Mouse (Mus musculus): ENCODE measurements around the gene Kpna3.
"Not testable (repeated sequence)": the region's sequence is repeated elsewhere in the genome, so short reads cannot be mapped to it uniquely, and the experiment has no call there.

Gene Kpna3

GRCm38 (mm10) chr14:61439661-61440559, at the start of gene Kpna3:
Gene Kpna3, minus strand, starts transcription at chr14:61439874.
- peak; percentile 94 to 96 for DNase-seq (ENCODE audit: low spot score in 2 of 2)

- no peak for DNase-seq (ENCODE audit: low spot score in 2 of 2)
Measured at GRCm38 (mm10) chr14:61460365-61460764, 20.7 kb upstream of the Kpna3 start.

GRCm38 (mm10) chr14:61457468-61457867, 17.8 kb upstream of the Kpna3 start:
- DNase-seq (ENCODE audit: low spot score in 2 of 2), result no peak

- DNase-seq (ENCODE audit: low spot score in 2 of 2), result no peak
Measured at GRCm38 (mm10) chr14:61455571-61455970, 15.9 kb upstream of the Kpna3 start.

GRCm38 (mm10) chr14:61453032-61453431, 13.4 kb upstream of the Kpna3 start:
- no peak for DNase-seq (ENCODE audit: low spot score in 2 of 2)

DNA sequence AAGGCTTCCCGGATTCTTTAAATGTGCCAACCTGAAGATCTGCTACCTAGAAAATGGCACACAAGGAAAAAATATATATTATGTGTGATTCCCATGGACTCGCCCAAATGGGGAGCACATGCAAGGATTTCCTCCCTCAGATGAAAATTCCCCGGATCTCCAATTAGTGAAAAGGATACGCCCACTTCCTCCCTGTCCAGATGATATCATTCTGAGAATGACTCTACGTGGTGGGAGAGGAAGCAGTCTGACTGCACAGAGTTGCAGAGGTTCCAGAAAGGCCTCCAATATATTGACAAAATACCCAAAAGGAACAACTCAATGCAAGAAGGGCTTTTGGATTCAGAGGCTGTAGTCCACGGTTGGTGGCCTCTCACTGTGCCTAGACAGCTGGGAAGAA, 12.8 kb upstream of the Kpna3 start:
- no peak for DNase-seq (ENCODE audit: low spot score in 2 of 2)

- no peak for DNase-seq (ENCODE audit: low spot score in 2 of 2)
Measured at GRCm38 (mm10) chr14:61447775-61448174, 8.1 kb upstream of the Kpna3 start.

DNA sequence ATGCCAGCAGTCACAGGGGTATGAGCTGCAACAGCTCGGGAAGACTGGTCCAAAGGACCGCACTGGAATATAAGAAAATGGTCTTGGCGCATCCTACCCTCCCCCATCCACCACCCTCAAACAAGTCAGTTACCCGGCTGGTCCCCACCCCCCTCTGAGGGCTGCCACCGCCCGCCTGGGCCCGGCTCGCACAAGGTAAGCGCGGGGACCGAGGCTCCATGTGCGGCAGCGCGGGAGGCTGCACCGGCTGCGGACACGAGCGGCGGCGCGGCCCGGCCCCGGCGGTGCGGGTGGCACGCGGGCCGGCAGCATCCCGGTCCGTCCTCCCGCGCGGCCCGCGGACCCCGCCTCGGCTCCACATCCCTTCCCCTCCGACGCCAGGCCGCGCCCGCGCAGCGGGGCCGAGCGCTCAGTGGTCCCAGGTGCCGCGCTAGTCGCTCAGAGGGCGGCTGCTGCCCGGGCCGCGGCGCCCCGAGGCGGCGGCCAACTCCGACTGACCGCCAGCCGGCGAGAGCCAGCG, 473 bp downstream of the Kpna3 start:
- peak; percentile 21 to 49 for DNase-seq (ENCODE audit: low spot score in 2 of 2)

- DNase-seq (ENCODE audit: low spot score in 2 of 2), result no peak
Measured at GRCm38 (mm10) chr14:61438171-61438945, 1.3 kb downstream of the Kpna3 start.

GRCm38 (mm10) chr14:61436866-61437265, 2.8 kb downstream of the Kpna3 start:
- DNase-seq (ENCODE audit: low spot score in 2 of 2), result no peak

DNA sequence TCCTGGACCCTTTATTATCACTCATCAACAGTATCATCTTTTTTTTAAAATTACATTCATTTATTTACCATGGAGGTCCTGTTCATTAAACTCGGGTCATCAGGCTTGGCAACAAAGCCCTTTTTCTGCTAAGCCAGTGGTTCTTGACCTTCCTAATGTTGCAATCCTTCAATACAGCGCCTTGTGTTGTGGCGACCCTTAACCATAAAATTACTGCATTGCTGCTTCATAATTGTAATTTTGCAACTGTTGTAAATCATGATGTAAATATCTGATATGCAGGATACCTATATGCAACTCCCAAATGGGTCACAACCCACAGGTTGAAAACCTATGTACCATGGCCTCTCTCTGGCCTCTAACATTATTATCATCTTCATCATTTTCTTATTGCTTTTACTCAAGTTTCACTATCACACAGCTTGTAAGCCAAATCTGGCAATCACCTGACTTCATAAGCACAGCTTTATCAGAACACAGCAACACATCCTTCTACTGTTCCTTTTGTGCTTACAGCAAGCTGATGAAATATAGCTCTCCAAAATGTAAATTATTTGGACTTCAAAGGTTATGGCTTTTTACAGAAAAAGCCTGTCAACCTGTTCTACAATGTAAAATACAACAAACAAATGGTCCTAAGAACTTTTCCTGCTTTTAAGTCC, 11.4 kb downstream of the Kpna3 start:
- no peak for DNase-seq (ENCODE audit: low spot score in 2 of 2)

DNA sequence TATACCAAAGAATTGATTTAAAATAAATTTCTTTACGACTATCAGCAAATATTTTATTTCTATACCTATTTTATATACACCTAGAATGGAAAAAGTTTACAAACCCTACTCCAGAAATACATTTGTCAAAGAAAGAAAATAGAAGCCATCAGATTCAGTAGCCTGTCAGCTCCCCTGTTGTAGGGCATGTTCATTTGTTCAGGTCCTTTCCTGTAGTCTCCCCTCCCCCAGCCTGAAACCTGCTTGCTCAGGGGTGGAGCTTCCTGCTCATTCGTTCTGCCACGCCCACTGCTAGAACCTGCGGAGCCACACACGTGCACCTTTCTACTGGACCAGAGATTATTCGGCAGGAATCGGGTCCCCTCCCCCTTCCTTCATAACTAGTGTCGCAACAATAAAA, 12.6 kb downstream of the Kpna3 start:
- not testable (repeated sequence) for DNase-seq (ENCODE audit: low spot score in 2 of 2)

DNA sequence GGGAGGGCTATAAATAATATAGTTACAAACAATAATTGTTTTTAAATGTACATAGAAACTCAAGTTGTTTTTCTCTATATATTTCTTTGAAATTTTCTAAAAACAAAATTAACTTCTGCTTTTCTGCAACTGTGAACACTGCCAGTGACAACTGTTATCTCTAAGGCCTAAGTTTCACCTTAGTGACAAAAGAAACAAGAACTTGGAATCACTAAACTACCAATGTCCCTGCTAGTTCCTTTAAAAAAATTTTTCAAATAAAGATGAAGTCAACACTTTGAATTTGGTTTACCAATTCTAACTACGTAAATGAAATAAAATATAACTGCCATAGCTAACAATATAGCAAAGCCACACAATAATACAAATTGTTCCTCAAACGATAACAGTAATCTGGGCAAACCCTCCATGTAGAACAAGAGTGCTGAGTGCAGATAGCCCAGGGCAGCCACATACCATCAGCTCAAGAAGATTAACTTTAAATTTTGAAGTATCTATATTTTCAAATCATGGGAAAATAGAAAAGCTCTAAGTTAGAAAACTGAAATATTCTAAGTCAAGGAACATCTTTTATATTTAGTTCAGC, 14.5 kb downstream of the Kpna3 start:
- DNase-seq (ENCODE audit: low spot score in 2 of 2), result no peak

- no peak for DNase-seq (ENCODE audit: low spot score in 2 of 2)
Measured at GRCm38 (mm10) chr14:61415719-61416118, 24.0 kb downstream of the Kpna3 start.

DNA sequence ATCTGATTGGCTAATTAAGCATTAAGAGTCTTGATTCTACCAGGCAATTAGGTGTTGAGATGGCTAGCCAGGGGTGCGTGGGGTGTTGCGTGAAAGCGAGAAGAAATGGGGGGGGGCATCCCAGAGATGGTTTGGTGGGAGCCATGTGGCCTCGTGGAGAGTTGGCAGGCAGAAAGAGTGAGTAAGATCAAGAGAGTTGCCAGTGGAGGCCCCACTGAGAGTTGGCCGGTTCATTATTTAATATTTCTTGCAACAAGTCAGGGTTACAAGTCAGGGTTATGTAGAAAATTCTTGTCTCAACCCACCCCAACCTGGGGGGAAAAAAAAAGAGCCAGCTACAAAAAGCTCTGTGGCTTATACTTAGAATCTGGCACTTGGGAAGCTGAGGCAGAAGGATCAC, 24.4 kb downstream of the Kpna3 start:
- no peak for DNase-seq (ENCODE audit: low spot score in 2 of 2)

GRCm38 (mm10) chr14:61414808-61415207, 24.9 kb downstream of the Kpna3 start:
- no peak for DNase-seq (ENCODE audit: low spot score in 2 of 2)

GRCm38 (mm10) chr14:61414199-61414598, 25.5 kb downstream of the Kpna3 start:
- no peak for DNase-seq (ENCODE audit: low spot score in 2 of 2)

DNA sequence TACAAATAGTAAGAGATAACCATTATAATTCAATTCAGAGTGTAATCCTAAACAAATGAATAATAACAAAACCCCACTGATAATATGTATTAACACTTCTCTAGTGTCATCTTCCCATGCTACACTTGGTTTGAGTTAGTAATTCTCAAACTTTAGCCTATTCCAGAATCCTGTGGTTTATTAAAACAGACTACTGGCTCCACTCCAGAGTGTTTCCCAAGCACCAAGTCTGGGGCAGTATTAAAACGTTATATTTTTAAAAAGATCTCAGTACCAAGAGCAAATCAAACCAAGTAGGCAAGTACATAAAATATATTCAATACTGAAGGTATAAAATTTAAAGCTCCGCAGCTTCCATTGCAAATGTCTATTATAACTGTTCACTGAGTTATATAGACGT, 26.0 kb downstream of the Kpna3 start:
- no peak for DNase-seq (ENCODE audit: low spot score in 2 of 2)

GRCm38 (mm10) chr14:61410020-61410419, 29.7 kb downstream of the Kpna3 start:
- no peak for DNase-seq (ENCODE audit: low spot score in 2 of 2)

DNA sequence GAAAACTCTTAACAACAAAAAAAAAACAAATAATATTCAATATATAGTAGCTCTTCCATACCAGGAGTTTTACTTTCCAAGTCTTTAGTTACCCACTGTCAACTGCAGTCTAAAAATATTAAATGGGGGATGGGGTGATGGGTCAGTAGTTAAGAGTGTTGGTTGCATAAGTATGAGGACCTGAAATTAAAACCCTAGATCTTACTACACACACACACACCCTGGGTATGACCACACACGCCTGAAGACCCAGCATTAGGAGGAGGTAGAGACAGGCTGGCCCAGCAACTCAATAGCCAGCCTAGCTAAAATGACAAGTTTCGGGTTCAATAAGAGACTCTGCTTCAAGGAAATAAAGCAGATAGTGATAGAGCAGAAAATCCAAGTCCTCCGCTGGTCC, 32.6 kb downstream of the Kpna3 start:
- DNase-seq (ENCODE audit: low spot score in 2 of 2), result no peak

GRCm38 (mm10) chr14:61405761-61406160, 33.9 kb downstream of the Kpna3 start:
- DNase-seq (ENCODE audit: low spot score in 2 of 2), result no peak

DNA sequence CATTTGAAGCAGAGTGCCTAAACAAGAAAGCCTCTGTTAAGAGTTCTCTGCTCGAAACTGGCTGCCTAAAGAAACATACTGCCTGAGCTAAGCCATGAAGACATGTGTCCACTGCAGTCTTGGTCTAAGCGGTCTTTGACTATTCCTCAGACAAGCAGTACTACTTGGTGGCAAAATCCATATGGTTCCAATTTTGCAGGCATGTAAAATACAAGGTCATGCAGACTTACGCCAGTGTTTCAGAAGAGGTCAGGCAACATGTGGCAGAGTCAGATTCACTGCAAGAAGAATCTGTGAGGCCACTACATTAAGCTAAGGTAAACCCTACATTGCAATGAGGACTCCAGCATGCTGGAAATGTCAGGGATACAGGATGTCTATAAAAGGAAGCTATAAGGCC, 34.7 kb downstream of the Kpna3 start:
- no peak for DNase-seq (ENCODE audit: low spot score in 2 of 2)

All from spleen, postnatal 14 days (tissue).